ENCODE assay signal across 7 mouse cellular contexts in genomic region chr4:134880041-134880440, GRCm38 (mm10). TPM values are rescaled to one million over a fixed set of nuclear protein-coding genes. Genes with fewer than 3 reads are reported as not detected.
DNase-seq lines count a peak whose midpoint lies in the region; ATAC-seq and TF ChIP-seq lines count a peak whose summit lies in the region.

No protein-coding gene starts in this region.

- H3K9ac ChIP-seq in neural tube, embryonic 11.5 days (ENCODE audit: low read length): peak overlapping the region; percentile 26; the same call in 1 of the 2 replicates
- H3K9ac ChIP-seq in hindbrain, postnatal 0 days (replicated peaks; ENCODE audit: low read length): no peak overlapping the region; the same call in 1 of the 2 replicates

- peak overlapping the region; percentile 44; the same call in 1 of the 2 replicates for H3K4me2 ChIP-seq in neural tube, embryonic 11.5 days (ENCODE audit: low read depth)
- peak overlapping the region; percentile 64 for H3K4me2 ChIP-seq in hindbrain, postnatal 0 days (ENCODE audit: low read depth, low read length)

- 0 out of 2 replicates have a peak, but pooled peaks cover 5% of the 10 kb centered on the region for H3K4me1 ChIP-seq in neural tube, embryonic 11.5 days (ENCODE audit: control insufficient read depth, insufficient read depth, low read length)
- peaks cover 12% of the 10 kb centered on the region for H3K4me1 ChIP-seq in embryonic facial prominence, embryonic 10.5 days
- peaks cover 5% of the 10 kb centered on the region; the same call in 1 of the 2 replicates for H3K4me1 ChIP-seq in hindbrain, postnatal 0 days (ENCODE audit: insufficient read depth, low read length)

- WGBS in neural tube, embryonic 11.5 days: 38% methylated on average over 6 of the region's 6 CpGs
- 25% methylated on average over 6 of the region's 6 CpGs for WGBS in embryonic facial prominence, embryonic 10.5 days
- WGBS in hindbrain, postnatal 0 days: 36% methylated on average over 6 of the region's 6 CpGs

- no peak overlapping the region for H3K27ac ChIP-seq in neural tube, embryonic 11.5 days (ENCODE audit: low read depth, low read length)
- H3K27ac ChIP-seq in embryonic facial prominence, embryonic 10.5 days (replicated peaks): no peak overlapping the region
- H3K27ac ChIP-seq in hindbrain, postnatal 0 days: no peak overlapping the region

- DNase-seq in neural tube, embryonic 11.5 days (ENCODE audit: low spot score): no peak
- no peak for DNase-seq in neural tube, embryonic 10.5 days (ENCODE audit: extremely low spot score, low spot score)
- DNase-seq in embryonic facial prominence, embryonic 10.5 days (ENCODE audit: low spot score): no peak
- peak; percentile 19 for DNase-seq in hindbrain, postnatal 0 days (ENCODE audit: low spot score)
- DNase-seq in lung, postnatal 14 days: peak; percentile 17
- no peak for DNase-seq in right cerebral cortex, postnatal 4 days

- no peaks in the 10 kb centered on the region for H3K27me3 ChIP-seq in neural tube, embryonic 11.5 days (ENCODE audit: control insufficient read depth, insufficient read depth, low read length)
- H3K27me3 ChIP-seq in embryonic facial prominence, embryonic 10.5 days (replicated peaks; ENCODE audit: low read depth, poor library complexity, severe bottlenecking): no peaks in the 10 kb centered on the region
- no peaks in the 10 kb centered on the region for H3K27me3 ChIP-seq in hindbrain, postnatal 0 days (ENCODE audit: insufficient read depth, low read length)

- no peak overlapping the region; the same call in 1 of the 2 replicates for H3K4me3 ChIP-seq in neural tube, embryonic 11.5 days (ENCODE audit: low read depth, low read length)
- peak overlapping the region; percentile 52 for H3K4me3 ChIP-seq in embryonic facial prominence, embryonic 10.5 days
- peak overlapping the region; percentile 27 for H3K4me3 ChIP-seq in hindbrain, postnatal 0 days (ENCODE audit: low read length)

- peak; percentile 63 for TF ChIP-seq CTCF in hindbrain, postnatal 0 days (IDR thresholded peaks at IDR 0.05; ENCODE audit: low read depth)

- H3K36me3 ChIP-seq in neural tube, embryonic 11.5 days (ENCODE audit: control insufficient read depth, insufficient read depth, low read length): no peaks in the 10 kb centered on the region
- H3K36me3 ChIP-seq in embryonic facial prominence, embryonic 10.5 days (replicated peaks): no peaks in the 10 kb centered on the region
- H3K36me3 ChIP-seq in hindbrain, postnatal 0 days (ENCODE audit: insufficient read depth, low read length): no peaks in the 10 kb centered on the region

- no peak for ATAC-seq in neural tube, embryonic 11.5 days (ENCODE audit: insufficient read depth, low FRiP score, low TSS enrichment)
- ATAC-seq in hindbrain, postnatal 0 days: no peak
- ATAC-seq in erythroid progenitor cell, adult 5-6 weeks (replicated peaks; ENCODE audit: low FRiP score, poor library complexity, severe bottlenecking): no peak

- H3K9me3 ChIP-seq in neural tube, embryonic 11.5 days (ENCODE audit: control insufficient read depth, low read length): no peaks in the 10 kb centered on the region
- H3K9me3 ChIP-seq in embryonic facial prominence, embryonic 10.5 days: no peaks in the 10 kb centered on the region
- H3K9me3 ChIP-seq in hindbrain, postnatal 0 days (ENCODE audit: low read length): no peaks in the 10 kb centered on the region

RNA-seq across cellular contexts. Expression of gene Rhd, which starts 15.7 kb away (rescaled TPM):
- 13.8 and 15.7 TPM in 2 replicates for polyA plus RNA-seq in neural tube, embryonic 11.5 days (2014; fragmentation: Nextera tagmentation; extraction: Ambion mirVana)
- 8.2 and 11.2 TPM in 2 replicates for polyA plus RNA-seq in embryonic facial prominence, embryonic 10.5 days (2016; fragmentation: Nextera tagmentation; extraction: Ambion mirVana)
- total RNA-seq in hindbrain, postnatal 0 days (2014; rRNA removed): 0.29 and 2.1 TPM in 2 replicates
- polyA plus RNA-seq in hindbrain, postnatal 0 days (2015; fragmentation: Nextera tagmentation; extraction: Ambion mirVana): 1.1 TPM in 2 replicates
- 1,050 and 1,093 TPM in 2 replicates for total RNA-seq in erythroid progenitor cell, adult 5-6 weeks (2015; ENCODE audit: low replicate concordance)
- total RNA-seq in erythroid progenitor cell, adult 5-6 weeks (2017; ENCODE audit: low replicate concordance): 1,285 and 1,461 TPM in 2 replicates

RNA-seq across cellular contexts. Expression of gene Maco1, which starts 26.9 kb away (rescaled TPM):
- polyA plus RNA-seq in neural tube, embryonic 11.5 days (2014; fragmentation: Nextera tagmentation; extraction: Ambion mirVana): 47.2 and 49.3 TPM in 2 replicates
- polyA plus RNA-seq in embryonic facial prominence, embryonic 10.5 days (2016; fragmentation: Nextera tagmentation; extraction: Ambion mirVana): 38.9 and 42.5 TPM in 2 replicates
- total RNA-seq in hindbrain, postnatal 0 days (2014; rRNA removed): 43.6 and 45.5 TPM in 2 replicates
- polyA plus RNA-seq in hindbrain, postnatal 0 days (2015; fragmentation: Nextera tagmentation; extraction: Ambion mirVana): 68.9 and 70.3 TPM in 2 replicates
- 61.6 and 62.9 TPM in 2 replicates for total RNA-seq in erythroid progenitor cell, adult 5-6 weeks (2015; ENCODE audit: low replicate concordance)
- total RNA-seq in erythroid progenitor cell, adult 5-6 weeks (2017; ENCODE audit: low replicate concordance): 125 and 136 TPM in 2 replicates

RNA-seq across cellular contexts. Expression of gene Tmem50a, which starts 34.8 kb away (rescaled TPM):
- polyA plus RNA-seq in neural tube, embryonic 11.5 days (2014; fragmentation: Nextera tagmentation; extraction: Ambion mirVana): 150 and 160 TPM in 2 replicates
- 127 and 133 TPM in 2 replicates for polyA plus RNA-seq in embryonic facial prominence, embryonic 10.5 days (2016; fragmentation: Nextera tagmentation; extraction: Ambion mirVana)
- 149 and 166 TPM in 2 replicates for total RNA-seq in hindbrain, postnatal 0 days (2014; rRNA removed)
- polyA plus RNA-seq in hindbrain, postnatal 0 days (2015; fragmentation: Nextera tagmentation; extraction: Ambion mirVana): 231 and 239 TPM in 2 replicates
- 85.5 and 150 TPM in 2 replicates for total RNA-seq in erythroid progenitor cell, adult 5-6 weeks (2015; ENCODE audit: low replicate concordance)
- total RNA-seq in erythroid progenitor cell, adult 5-6 weeks (2017; ENCODE audit: low replicate concordance): 70.6 and 90.5 TPM in 2 replicates

RNA-seq across cellular contexts. Expression of gene Rsrp1, which starts 43.4 kb away (rescaled TPM):
- polyA plus RNA-seq in neural tube, embryonic 11.5 days (2014; fragmentation: Nextera tagmentation; extraction: Ambion mirVana): 340 and 349 TPM in 2 replicates
- 343 and 353 TPM in 2 replicates for polyA plus RNA-seq in embryonic facial prominence, embryonic 10.5 days (2016; fragmentation: Nextera tagmentation; extraction: Ambion mirVana)
- 70.0 and 112 TPM in 2 replicates for total RNA-seq in hindbrain, postnatal 0 days (2014; rRNA removed)
- 256 and 295 TPM in 2 replicates for polyA plus RNA-seq in hindbrain, postnatal 0 days (2015; fragmentation: Nextera tagmentation; extraction: Ambion mirVana)
- total RNA-seq in erythroid progenitor cell, adult 5-6 weeks (2015; ENCODE audit: low replicate concordance): 722 and 849 TPM in 2 replicates
- total RNA-seq in erythroid progenitor cell, adult 5-6 weeks (2017; ENCODE audit: low replicate concordance): 222 and 384 TPM in 2 replicates

RNA-seq across cellular contexts. Expression of gene Syf2, which starts 50.7 kb away (rescaled TPM):
- 64.1 and 73.0 TPM in 2 replicates for polyA plus RNA-seq in neural tube, embryonic 11.5 days (2014; fragmentation: Nextera tagmentation; extraction: Ambion mirVana)
- 65.2 and 65.9 TPM in 2 replicates for polyA plus RNA-seq in embryonic facial prominence, embryonic 10.5 days (2016; fragmentation: Nextera tagmentation; extraction: Ambion mirVana)
- 19.2 and 35.0 TPM in 2 replicates for total RNA-seq in hindbrain, postnatal 0 days (2014; rRNA removed)
- 70.7 and 80.4 TPM in 2 replicates for polyA plus RNA-seq in hindbrain, postnatal 0 days (2015; fragmentation: Nextera tagmentation; extraction: Ambion mirVana)
- 66.7 and 95.9 TPM in 2 replicates for total RNA-seq in erythroid progenitor cell, adult 5-6 weeks (2015; ENCODE audit: low replicate concordance)
- 180 and 263 TPM in 2 replicates for total RNA-seq in erythroid progenitor cell, adult 5-6 weeks (2017; ENCODE audit: low replicate concordance)

Comparison
In these comparisons a context has a peak if more than half of its experiments do, and no peak if none do; other contexts are left out.
1. DNase-seq: peak in hindbrain, postnatal 0 days (single experiment) and lung, postnatal 14 days (single experiment); none in neural tube, embryonic 11.5 days (single experiment), neural tube, embryonic 10.5 days (single experiment), embryonic facial prominence, embryonic 10.5 days (single experiment) and right cerebral cortex, postnatal 4 days (single experiment).